Mouse (Mus musculus): ENCODE measurements at regions not wholly inside any gene's neighbourhood (a gene's known extent, or its start where the extent isn't known, plus 50 kb on each side); places are given as distances from the start of the nearest gene placed in this dataset.
"Not testable (repeated sequence)": the region's sequence is repeated elsewhere in the genome, so short reads cannot be mapped to it uniquely, and the experiment has no call there.

DNA sequence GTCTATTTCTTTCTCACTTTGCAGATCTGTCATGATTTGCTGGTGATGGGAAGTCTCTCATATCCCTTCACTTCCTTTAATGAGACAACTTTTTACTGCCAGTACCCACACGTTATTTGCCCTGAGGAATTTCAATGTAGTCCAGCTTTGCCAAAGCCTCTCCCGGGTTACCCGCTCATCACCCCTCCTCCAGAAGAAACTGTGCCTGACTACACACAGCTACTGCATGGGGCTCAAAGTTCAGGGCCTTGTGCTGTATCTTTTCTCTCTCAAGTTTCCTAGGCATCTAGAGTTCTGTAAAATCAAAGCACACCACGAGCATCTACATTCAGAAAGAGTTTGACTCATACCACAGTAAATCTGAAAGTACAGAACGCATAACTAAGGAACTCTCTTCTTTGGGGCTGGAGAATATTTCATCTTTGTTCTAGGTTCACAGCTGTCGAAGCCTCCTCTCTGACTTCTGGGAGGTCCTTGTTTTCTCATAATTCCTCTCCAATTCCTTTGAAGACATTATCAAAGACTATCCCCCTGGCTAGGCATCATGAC lies 328.4 kb upstream of the Tmc3 start:
- no peak for DNase-seq

DNA sequence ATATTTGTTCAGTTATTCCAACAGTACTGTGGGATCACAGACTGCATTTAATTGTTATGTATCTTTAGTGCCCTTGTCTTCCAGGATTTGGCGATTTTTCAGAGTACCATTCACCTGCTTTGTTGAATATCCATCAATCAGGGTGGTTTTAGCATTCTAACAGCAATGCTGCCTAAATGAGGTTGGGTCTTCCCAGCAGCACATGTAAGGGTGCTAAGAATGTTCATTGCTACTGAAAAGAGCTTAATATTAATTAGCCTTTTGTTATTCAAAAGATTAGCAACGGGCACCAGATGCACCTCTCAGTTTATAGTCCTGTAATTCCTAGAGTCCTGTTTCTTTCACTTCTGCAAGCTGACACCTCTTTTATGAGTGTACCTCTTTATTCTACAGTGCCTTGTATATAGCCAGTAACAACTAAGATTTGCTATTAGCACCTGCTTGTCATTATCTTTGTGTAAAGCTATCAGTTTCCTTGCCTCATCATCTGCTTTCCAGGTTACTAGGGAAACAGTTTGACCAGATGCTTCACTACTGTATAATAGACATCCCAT lies 326.3 kb upstream of the Tmc3 start:
- no peak for DNase-seq

GRCm38 (mm10) chr7:83261489-83261888 lies 323.2 kb upstream of the Tmc3 start:
- DNase-seq: no peak

DNA sequence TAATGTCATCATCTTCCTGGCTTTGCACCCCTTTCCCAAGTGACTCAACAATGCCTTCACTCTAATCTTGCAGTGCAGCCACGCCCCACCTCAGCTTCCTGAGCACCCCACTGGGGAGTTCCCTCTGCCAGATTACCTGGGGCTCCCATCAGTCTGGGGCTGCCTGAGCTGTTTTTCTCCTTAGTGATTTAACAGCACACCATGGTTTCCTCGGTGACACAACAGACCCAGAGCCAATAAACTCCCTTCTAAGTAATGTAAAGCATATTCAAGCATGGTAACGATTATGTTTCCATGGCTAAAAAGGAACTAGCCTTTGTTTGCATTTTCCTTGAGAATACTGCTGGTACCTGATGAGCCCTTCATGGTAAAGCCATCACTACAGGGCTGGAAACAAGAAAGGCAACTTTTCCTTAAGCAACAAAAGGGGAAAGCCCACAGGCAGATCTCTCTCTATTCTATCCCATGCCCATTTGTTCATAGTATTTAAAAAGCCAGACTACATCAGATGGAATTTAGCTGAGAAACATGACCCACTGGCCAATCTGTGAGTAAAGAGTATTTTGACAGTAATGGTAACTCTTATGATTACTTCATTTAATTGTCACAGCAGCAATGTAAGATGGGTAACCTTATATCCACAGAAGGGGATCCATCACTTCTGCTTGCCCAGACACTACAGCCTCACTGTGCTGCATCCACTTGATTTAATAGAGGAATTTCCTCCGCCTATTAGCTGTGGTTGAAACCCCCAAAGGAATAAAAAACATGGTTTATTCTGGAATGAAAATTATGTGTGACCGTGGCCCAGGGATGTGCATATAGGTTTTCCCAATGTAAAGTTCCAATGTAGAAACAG lies 294.6 kb upstream of the Tmc3 start:
- DNase-seq: no peak

- DNase-seq: no peak
Observed at GRCm38 (mm10) chr7:83307112-83307511, 277.6 kb upstream of the Tmc3 start.

GRCm38 (mm10) chr7:83312172-83312571 lies 272.6 kb upstream of the Tmc3 start:
- DNase-seq: no peak

DNA sequence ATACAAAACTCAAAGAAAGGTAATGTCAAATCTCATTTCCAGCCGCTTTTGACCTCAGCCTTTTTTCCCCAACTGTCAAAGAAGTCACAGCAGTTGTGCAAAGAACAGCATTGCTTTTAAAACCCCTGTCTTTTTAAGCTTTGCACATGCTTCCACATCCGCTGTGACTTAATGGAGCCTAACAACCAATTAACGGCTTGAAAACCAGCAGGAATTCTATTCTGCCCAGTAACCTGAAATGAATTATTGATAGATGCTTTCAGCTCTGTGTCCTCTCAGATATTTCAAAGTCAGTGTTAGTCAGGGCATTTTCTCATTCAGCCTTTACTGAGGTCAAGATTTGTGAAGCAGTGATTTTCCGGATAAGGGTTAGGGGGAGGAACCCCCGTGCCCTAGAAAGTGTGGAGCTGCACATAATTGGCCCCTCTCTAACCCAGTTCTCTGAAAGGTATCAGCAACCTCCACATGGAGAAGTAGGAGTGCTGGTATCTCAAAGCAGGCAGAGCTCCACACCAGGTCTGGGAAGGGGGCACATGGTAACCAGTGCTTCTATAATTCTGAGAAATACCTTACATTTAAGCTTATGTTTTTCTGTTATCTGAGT lies 254.8 kb upstream of the Tmc3 start:
- DNase-seq: no peak

DNA sequence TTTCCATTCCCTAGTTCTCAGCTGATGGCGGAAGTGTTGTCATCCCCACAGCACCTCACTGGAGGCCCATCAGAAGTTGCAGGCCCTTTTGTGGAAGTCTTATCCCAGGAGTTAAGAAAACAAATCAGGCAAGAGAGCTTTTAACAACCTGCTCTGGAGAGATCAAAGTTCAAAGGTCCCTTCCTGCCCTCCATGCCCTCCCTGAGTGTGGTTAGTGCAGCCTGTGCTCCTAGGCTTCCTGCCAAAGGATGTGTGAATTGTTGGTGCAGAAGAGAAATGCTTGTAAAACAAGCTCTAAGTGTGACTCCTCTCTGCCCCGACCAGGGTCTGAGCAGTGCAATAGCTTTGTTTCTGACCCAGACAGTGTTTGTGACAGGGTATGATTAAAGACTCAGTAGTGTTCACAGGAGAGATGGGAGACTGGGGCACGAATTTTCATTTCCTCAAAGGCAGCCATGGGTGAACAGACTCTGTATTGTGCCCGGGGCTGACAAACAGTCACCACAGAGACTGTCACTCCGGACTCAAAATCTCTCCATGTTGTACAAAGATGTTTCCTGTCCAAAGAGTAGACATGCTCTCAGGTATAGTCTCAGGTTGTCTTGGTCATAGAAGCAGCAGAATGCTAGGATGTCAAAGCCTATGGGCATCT lies 237.5 kb upstream of the Tmc3 start:
- no peak for DNase-seq

- DNase-seq: no peak
Observed at GRCm38 (mm10) chr7:83369191-83369590, 215.5 kb upstream of the Tmc3 start.

GRCm38 (mm10) chr7:83369605-83370004 lies 215.1 kb upstream of the Tmc3 start:
- DNase-seq: no peak

GRCm38 (mm10) chr7:83376826-83377225 lies 207.9 kb upstream of the Tmc3 start:
- no peak for DNase-seq

DNA sequence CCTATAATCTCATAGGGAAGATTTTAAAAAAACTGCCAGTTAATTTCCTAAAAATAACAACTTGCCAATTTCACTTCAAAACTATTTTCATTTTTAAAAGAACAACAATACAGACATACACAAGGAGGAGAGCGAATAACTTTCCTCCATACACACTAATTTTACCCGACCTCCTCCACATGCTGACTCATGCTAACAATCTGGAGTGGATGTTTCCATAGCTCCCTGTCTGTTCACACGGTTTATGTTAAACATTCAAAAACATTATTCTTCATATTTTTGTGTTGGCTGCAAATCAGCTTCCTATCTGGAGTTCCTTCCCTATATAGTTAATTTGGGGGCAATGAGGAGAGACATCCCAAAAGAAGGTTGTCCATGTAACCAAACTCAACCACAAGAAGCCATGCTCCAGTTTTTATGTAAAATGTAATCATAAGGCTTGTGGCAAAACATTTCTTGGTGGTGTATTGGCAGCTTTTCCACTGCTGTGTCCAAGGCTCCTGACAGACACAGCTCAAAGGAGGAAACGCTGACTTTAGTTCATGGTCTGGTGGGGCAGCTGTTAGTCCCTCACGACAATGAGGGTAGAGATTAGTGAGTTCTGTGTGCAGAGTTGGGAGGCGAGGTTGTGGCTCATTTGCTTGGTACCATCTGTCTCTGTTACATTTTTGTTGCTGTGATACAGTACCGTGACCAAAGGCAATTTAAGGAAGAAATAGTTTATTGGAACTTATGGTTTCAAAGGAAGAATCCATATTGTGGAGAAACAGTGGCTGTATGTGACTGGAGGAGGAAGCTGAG lies 203.1 kb upstream of the Tmc3 start:
- peak; percentile 45 for DNase-seq

GRCm38 (mm10) chr7:83382803-83383363 lies 201.8 kb upstream of the Tmc3 start:
- DNase-seq: peak; percentile 23

DNA sequence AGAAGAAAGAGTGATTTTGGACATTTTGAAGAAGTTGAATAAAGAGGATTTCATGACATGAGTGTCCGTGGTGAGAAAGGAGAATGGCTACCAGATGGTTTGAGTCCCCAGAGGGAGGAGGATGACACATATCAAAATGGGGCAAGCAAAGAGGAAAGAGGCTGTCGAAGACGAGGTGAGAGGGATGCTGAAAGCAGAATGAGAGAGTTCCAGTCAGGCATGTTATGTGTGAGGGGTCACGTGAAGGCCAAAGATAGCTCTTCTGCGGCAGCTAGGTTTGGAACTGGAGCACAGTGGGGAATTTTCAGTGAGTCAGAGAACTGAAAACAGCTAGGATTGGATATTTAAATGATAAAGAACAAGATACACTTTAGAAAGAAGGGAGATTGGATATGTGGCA lies 193.3 kb upstream of the Tmc3 start:
- DNase-seq: no peak

DNA sequence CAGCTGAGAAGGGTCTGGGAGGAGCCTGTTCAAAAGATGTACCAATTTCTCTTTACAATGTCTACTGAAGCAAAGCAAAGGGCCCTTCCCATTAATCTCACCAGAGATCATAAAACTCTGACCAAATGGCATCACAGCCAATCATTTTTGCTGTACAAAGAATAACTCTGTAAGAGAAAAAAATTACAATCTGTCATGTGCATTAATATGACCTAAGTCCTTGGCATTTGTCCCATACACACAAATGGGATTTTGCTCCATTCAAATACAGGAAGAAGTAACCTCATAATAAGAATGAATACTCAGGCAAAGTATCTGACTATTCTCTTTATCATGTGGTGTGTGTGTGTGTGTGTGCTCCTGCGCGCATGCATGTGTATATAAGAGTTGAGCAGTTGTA lies 192.5 kb upstream of the Tmc3 start:
- no peak for DNase-seq

GRCm38 (mm10) chr7:83392625-83393024 lies 192.1 kb upstream of the Tmc3 start:
- no peak for DNase-seq

DNA sequence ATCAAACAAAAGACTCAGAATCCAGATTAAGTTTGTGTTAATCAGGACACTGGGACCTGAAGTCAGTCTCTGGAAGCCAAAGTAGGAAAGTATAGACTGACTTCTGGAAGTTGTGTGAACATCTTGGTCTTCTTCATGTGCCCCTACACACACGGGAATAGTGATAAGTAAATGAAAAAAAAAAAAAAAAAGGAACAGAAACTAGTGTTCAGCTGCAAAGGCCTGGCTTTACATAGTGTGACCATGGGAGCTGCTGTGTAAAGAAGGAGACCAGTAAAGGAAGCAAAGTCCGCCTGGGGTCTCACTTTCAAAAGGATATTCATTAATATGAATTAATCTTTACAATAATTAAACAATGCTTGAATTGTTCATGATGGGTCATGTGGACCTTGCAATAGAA lies 190.6 kb upstream of the Tmc3 start:
- DNase-seq: no peak

DNA sequence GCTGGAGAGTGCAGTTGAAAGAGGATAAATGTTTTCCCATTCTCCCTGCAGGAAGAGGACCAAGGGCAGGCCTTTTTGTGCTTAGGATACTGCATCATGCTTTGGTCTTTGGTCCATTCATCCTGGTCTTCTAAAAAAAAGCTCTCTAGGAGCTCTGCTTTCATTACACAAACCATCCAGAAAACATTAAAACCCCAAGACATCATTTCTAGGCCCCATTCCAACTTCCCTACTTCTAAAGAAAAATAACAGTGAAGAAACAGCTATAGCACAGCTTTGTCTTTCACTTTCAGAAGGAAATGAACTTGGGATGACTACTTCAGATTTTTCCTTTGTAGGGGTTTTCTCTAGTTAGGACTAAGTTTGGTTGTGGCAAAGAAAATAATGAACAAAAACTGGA lies 185.1 kb upstream of the Tmc3 start:
- no peak for DNase-seq

DNA sequence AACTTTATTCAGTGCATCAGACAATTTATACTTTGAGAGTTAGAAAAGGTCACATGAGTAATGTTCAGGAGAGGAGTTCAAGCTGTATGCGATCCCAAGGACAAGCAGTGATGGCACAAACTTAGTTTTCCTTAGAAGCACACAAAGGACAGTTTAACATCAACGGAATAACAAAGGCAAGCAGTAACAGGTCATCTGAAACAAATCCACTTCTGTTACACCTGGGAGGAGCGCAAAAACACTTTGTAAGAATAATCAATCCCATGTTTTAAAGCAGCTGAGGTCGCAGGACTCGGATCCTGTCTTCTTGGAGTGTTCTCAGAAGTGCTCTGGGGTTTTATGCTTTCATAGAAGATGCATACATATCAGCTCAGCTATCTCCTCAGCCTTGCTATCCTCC lies 183.7 kb upstream of the Tmc3 start:
- no peak for DNase-seq

DNA sequence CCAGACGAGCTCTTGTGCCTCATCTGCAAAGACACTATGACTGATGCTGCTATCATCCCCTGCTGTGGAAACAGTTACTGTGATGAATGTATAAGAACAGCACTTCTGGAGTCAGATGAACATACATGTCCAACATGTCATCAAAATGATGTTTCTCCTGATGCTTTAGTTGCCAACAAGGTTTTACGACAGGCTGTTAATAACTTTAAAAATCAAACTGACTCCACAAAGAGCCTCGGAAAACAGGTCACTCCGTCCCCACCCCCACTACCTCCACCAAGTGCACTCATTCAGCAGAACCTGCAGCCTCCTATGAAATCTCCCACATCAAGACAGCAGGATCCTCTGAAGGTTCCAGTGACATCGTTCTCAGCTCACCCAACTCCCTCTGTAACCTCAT lies 172.0 kb upstream of the Tmc3 start:
- not testable (repeated sequence) for DNase-seq

GRCm38 (mm10) chr7:83429929-83430556 lies 154.7 kb upstream of the Tmc3 start:
- DNase-seq: no peak

DNA sequence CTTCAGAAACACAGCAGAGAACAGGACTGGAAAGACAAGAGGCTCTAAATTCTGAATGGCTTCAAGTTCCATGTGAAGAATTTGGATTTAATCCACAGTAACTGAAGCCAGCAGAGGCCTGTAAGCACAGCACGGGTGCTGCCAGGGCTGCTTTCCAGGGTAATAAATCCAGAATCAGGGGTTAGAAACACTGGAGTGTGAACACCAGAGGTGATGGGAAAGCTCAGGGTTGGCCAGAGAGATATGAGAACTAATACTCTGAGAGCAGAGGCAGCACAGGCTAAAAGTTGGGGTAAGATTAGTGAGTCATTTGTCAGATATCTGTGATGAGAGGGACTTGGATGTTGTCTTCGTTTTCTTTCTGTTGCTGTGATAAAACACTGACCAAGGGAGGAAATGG lies 153.6 kb upstream of the Tmc3 start:
- DNase-seq: no peak
